Mouse (Mus musculus) lung, adult 2 months (tissue): ENCODE measurements around the gene Agmo. TPM values are rescaled to one million over a fixed set of nuclear protein-coding genes. Genes with fewer than 3 reads are reported as not detected.

ENCODE experiments used
- DNase-seq: peaks from one replicate; pipeline ENCODE4 v3.0.0; 2022
- H3K4me1 ChIP-seq: fragments of 200-500 bp; 2 replicates; pipeline ENCODE4 v1.6.1; 2011; ENCODE audit warnings: low read length; ENCODE audit not compliant: control insufficient read depth, insufficient read depth
- H3K4me3 ChIP-seq: fragments of 200-500 bp; replicated peaks from 2 replicates; pipeline ENCODE3; 2011; ENCODE audit warnings: low read depth, mild to moderate bottlenecking, control low read depth, low read length; ENCODE audit errors: extremely low read depth
- CTCF ChIP-seq: fragments of 200-500 bp; IDR thresholded peaks from 2 replicates; pipeline ENCODE4 v1.5.1; 2011; ENCODE audit warnings: mild to moderate bottlenecking, low read length, control low read depth; ENCODE audit not compliant: insufficient read depth
- POLR2A ChIP-seq: fragments of 200-500 bp; IDR thresholded peaks from 2 replicates; pipeline ENCODE4 v1.6.1; 2011; ENCODE audit warnings: low read depth, mild to moderate bottlenecking, control low read depth, low read length, borderline replicate concordance; ENCODE audit errors: extremely low read depth
- WGBS: fragments of 180-500 bp; shearing (Covaris S2); methylation state at CpG from one replicate; pipeline ENCODE4 v1.1.7; 2018; 5-methylcytosine and 5-hydroxymethylcytosine counted together
- polyA plus RNA-seq: library from polyadenylated mRNA; depleted of rRNA; stranded (reverse); fragments of >200 nt; gene quantifications from 2 replicates; pipeline ENCODE4 v1.2.3, GENCODE M21; 2012

Gene Agmo
- polyA plus RNA-seq, 1 experiment, result 6.9 TPM

- H3K4me3 ChIP-seq, result no peak overlapping the region
- TF ChIP-seq CTCF (no peak), POLR2A (no peak)
- 58% methylated on average over 3 of the region's 3 CpGs for WGBS
- no peak for DNase-seq
- H3K4me1 ChIP-seq, result no peaks in the 10 kb centered on the region
These were observed 257.4 kb downstream of the Agmo start for GRCm38 (mm10) chr12:37498871-37499270.

- H3K4me3 ChIP-seq, result no peak overlapping the region
- H3K4me1 ChIP-seq, result no peaks in the 10 kb centered on the region
- TF ChIP-seq CTCF (no peak), POLR2A (no peak)
- DNase-seq, result no peak
- 53% methylated on average over 1 of the region's 1 CpGs for WGBS
These were observed 266.0 kb downstream of the Agmo start for GRCm38 (mm10) chr12:37507406-37507805.

- DNase-seq, result no peak
- H3K4me3 ChIP-seq, result no peak overlapping the region
- no peaks in the 10 kb centered on the region for H3K4me1 ChIP-seq
- TF ChIP-seq CTCF (no peak), POLR2A (no peak)
- WGBS, result 95% methylated on average over 2 of the region's 2 CpGs
These were observed 266.4 kb downstream of the Agmo start for GRCm38 (mm10) chr12:37507826-37508225.

GRCm38 (mm10) chr12:37521772-37522171 lies 280.3 kb downstream of the Agmo start:
- 43% methylated on average over 1 of the region's 1 CpGs for WGBS

GRCm38 (mm10) chr12:37524662-37525061 lies 283.2 kb downstream of the Agmo start:
- H3K4me3 ChIP-seq, result no peak overlapping the region
- WGBS, result 84% methylated on average over 3 of the region's 3 CpGs
- DNase-seq, result no peak
- TF ChIP-seq POLR2A (no peak), CTCF (no peak)
- H3K4me1 ChIP-seq, result no peaks in the 10 kb centered on the region

More at GRCm38 (mm10) chr12:37521772-37522171, 280.3 kb downstream of the Agmo start:
- no peak for DNase-seq
- H3K4me1 ChIP-seq, result no peaks in the 10 kb centered on the region
- H3K4me3 ChIP-seq, result no peak overlapping the region
- TF ChIP-seq POLR2A (no peak), CTCF (no peak)

- WGBS, result 33% methylated on average over 1 of the region's 1 CpGs
- no peak for TF ChIP-seq CTCF
- TF ChIP-seq POLR2A, result no peak
These were observed 299.6 kb downstream of the Agmo start for GRCm38 (mm10) chr12:37540994-37541393.

GRCm38 (mm10) chr12:37558284-37558683 lies 316.8 kb downstream of the Agmo start:
- Histone ChIP-seq H3K4me1 (no peaks in the 10 kb centered on the region), H3K4me3 (no peak overlapping the region)
- WGBS, result 26% methylated on average over 1 of the region's 1 CpGs
- TF ChIP-seq CTCF, result no peak
- TF ChIP-seq POLR2A, result no peak
- no peak for DNase-seq

More at GRCm38 (mm10) chr12:37540994-37541393, 299.6 kb downstream of the Agmo start:
- no peak for DNase-seq
- no peaks in the 10 kb centered on the region for H3K4me1 ChIP-seq
- H3K4me3 ChIP-seq, result no peak overlapping the region

GRCm38 (mm10) chr12:37565882-37566596 lies 324.6 kb downstream of the Agmo start:
- no peak for DNase-seq
- TF ChIP-seq POLR2A, result no peak
- no peak for TF ChIP-seq CTCF
- Histone ChIP-seq H3K4me1 (no peaks in the 10 kb centered on the region), H3K4me3 (no peak overlapping the region)
- 79% methylated on average over 5 of the region's 5 CpGs for WGBS

GRCm38 (mm10) chr12:37571922-37572321 lies 330.5 kb downstream of the Agmo start:
- DNase-seq, result no peak
- 61% methylated on average over 3 of the region's 3 CpGs for whole genome bisulfite sequencing
- TF ChIP-seq POLR2A (no peak), CTCF (no peak)
- Histone ChIP-seq H3K4me3 (no peak overlapping the region), H3K4me1 (no peaks in the 10 kb centered on the region)

- 71% methylated on average over 8 of the region's 8 CpGs for WGBS
- no peak for DNase-seq
- no peak overlapping the region for H3K4me3 ChIP-seq
- TF ChIP-seq CTCF (no peak), POLR2A (no peak)
- no peaks in the 10 kb centered on the region for H3K4me1 ChIP-seq
These were observed 341.3 kb downstream of the Agmo start for GRCm38 (mm10) chr12:37582777-37583176.
